Mouse (Mus musculus) large intestine, adult 2 months (tissue): Measurements from ENCODE around the gene Abcb8. TPM values are rescaled to one million over a fixed set of nuclear protein-coding genes. Genes with fewer than 3 reads are reported as not detected.

Source experiments
- DNase-seq: peaks from one replicate; pipeline ENCODE4 v3.0.0-alpha.2; 2012; ENCODE audit warnings: low read depth, low spot score
- WGBS: fragments of 180-500 bp; shearing (Covaris S2); methylation state at CpG from one replicate; pipeline ENCODE4 v1.1.7; 2018; 5-methylcytosine and 5-hydroxymethylcytosine counted together
- polyA plus RNA-seq: library from polyadenylated mRNA; depleted of rRNA; stranded (reverse); fragments of >200 nt; gene quantifications from 2 replicates; pipeline ENCODE4 v1.2.3, GENCODE M21; 2012; rRNA removed

Abcb8 gene
- polyA plus RNA-seq, 1 experiment: 57.7 TPM

GRCm38 (mm10) chr5:24447624-24448298 lies 54.3 kb downstream of the Abcb8 start, which contains the start of gene Tmub1:
Tmub1 (minus strand) TSS chr5:24447854.
- 2% methylated on average over 34 of the region's 34 CpGs for WGBS
- DNase-seq: no peak

GRCm38 (mm10) chr5:24451264-24452029 lies 58.0 kb downstream of the Abcb8 start:
- WGBS: 5% methylated on average over 56 of the region's 66 CpGs
- no peak for DNase-seq

GRCm38 (mm10) chr5:24452030-24452690 lies 58.7 kb downstream of the Abcb8 start, which contains the start of gene Agap3:
Agap3 (plus strand) TSS chr5:24452177.
- no peak for DNase-seq
- WGBS: 2% methylated on average over 85 of the region's 85 CpGs

- no peak for DNase-seq
- 1% methylated on average over 29 of the region's 29 CpGs for WGBS
Measured at GRCm38 (mm10) chr5:24452691-24453233, 59.3 kb downstream of the Abcb8 start.

DNA sequence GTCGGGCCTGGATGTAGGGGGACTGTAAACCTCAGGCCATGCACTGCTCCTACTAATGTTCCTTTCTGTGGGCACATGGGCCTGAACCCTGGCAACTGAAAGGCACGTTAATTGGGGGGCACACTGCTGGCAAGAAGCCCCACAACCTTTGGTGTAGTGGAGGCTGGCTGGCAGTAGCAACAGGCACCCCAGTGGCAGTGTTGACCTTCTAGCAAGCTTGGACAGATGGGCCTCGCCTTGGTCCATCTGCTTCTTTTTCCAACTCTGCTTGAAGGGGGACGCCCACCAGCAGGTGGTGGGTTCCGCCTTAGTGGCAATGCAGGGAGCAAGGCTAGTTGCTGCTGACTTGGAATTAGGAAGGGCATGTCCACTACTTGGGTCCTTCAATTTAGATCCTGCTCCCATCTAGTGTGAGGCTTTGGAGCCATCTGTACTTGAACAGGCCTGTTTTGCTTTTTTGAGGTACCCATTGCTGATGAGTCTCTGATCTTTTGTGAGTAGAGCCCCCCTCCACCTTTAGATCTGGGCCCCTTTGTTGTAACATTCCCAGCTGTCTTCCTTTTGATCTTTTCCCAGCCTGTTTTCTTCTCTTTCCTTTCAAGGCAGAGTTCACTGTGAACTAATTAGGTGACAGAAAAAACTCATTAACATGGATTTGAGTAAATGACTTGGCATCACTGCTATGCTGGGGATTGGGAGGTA lies 60.0 kb downstream of the Abcb8 start:
- WGBS: 28% methylated on average over 5 of the region's 5 CpGs
- DNase-seq: no peak

GRCm38 (mm10) chr5:24453985-24454303 lies 60.5 kb downstream of the Abcb8 start:
- no peak for DNase-seq
- WGBS: 21% methylated on average over 2 of the region's 2 CpGs

DNA sequence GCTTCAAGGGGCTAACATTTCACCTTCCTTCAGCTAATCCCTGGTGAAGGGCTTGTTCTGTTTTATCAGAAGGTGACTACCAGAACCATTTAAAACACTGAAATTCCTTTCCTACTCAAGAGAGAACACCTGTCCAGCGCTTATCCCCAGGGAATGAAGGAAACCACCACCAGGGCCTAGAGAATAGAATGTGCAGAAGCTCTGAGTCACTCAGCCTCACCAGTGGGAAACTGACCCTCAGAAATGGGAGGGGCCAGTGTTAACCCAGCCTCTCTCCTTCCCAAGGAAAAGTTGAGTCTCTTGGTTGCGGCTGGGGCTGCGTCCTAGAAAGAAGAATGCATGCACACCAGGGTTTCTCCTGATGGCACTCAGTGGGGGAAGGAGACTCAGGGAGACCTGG lies 61.6 kb downstream of the Abcb8 start:
- 84% methylated on average over 3 of the region's 3 CpGs for WGBS
- DNase-seq: no peak

GRCm38 (mm10) chr5:24455613-24456012 lies 62.1 kb downstream of the Abcb8 start:
- WGBS: 80% methylated on average over 7 of the region's 7 CpGs

More at GRCm38 (mm10) chr5:24455613-24456012, 62.1 kb downstream of the Abcb8 start:
- no peak for DNase-seq

Other genes starting within 250 kb of the Abcb8 start
- 3.8 and 4.5 TPM in 2 replicates for gene Nupl2, start 228.7 kb upstream of the Abcb8 start, polyA plus RNA-seq
- gene Kcnh2, start 42.1 kb upstream of the Abcb8 start, polyA plus RNA-seq: 16.6 and 17.6 TPM in 2 replicates
- 3.1 and 4.3 TPM in 2 replicates for gene Nos3, start 28.9 kb upstream of the Abcb8 start, polyA plus RNA-seq
- 0.93 and 1.0 TPM in 2 replicates for gene Atg9b, start 1.5 kb upstream of the Abcb8 start, polyA plus RNA-seq
- 0.38 and 1.1 TPM in 2 replicates for gene Asic3, start 19.7 kb downstream of the Abcb8 start, polyA plus RNA-seq
- 59.2 and 62.5 TPM in 2 replicates for gene Cdk5, start 29.9 kb downstream of the Abcb8 start, polyA plus RNA-seq
- 66.2 and 89.9 TPM in 2 replicates for gene Slc4a2, start 30.2 kb downstream of the Abcb8 start, polyA plus RNA-seq
- gene Fastk, start 51.6 kb downstream of the Abcb8 start, polyA plus RNA-seq: 185 and 240 TPM in 2 replicates
- 65.4 and 70.3 TPM in 2 replicates for gene Tmub1, start 54.2 kb downstream of the Abcb8 start, polyA plus RNA-seq
- 30.4 and 37.2 TPM in 2 replicates for gene Agap3, start 58.5 kb downstream of the Abcb8 start, polyA plus RNA-seq
- gene Gbx1, start 133.5 kb downstream of the Abcb8 start, polyA plus RNA-seq: 0.02 TPM in 1 of 2 replicates, not detected in the other
- gene Asb10, start 147.3 kb downstream of the Abcb8 start, polyA plus RNA-seq: 0.14 and 0.20 TPM in 2 replicates
- not detected in 2 replicates for gene 4931409K22Rik, start 163.1 kb downstream of the Abcb8 start, polyA plus RNA-seq
- 33.9 and 36.5 TPM in 2 replicates for gene Abcf2, start 183.8 kb downstream of the Abcb8 start, polyA plus RNA-seq
- 13.5 and 17.4 TPM in 2 replicates for gene Chpf2, start 193.1 kb downstream of the Abcb8 start, polyA plus RNA-seq
- 9.3 and 10.0 TPM in 2 replicates for gene Smarcd3, start 230.7 kb downstream of the Abcb8 start, polyA plus RNA-seq